Mouse (Mus musculus): ENCODE measurements around the gene Pnpla5.

GRCm38 (mm10) chr15:84069455-84070050 lies 53.4 kb downstream of the Pnpla5 start:
- TF ChIP-seq GATA1 (IDR thresholded peaks at IDR 0.05; ENCODE audit: borderline replicate concordance, low read length) (no peak), FLI1 (IDR thresholded peaks at IDR 0.05; ENCODE audit: low read length) (no peak)
